Mouse (Mus musculus) heart, adult 18-20 months (tissue): ENCODE results near the gene Gm5938. TPM values are rescaled to one million over a fixed set of nuclear protein-coding genes. Genes with fewer than 3 reads are reported as not detected.

Source experiments
- DNase-seq, 2 experiments: peaks; one replicate each; pipeline ENCODE4 v3.0.0; 2021 to 2022; ENCODE audit warnings: mixed read lengths in 1 of 2
- long read RNA-seq, 2 experiments: library from polyadenylated mRNA; stranded (forward); transcript quantifications; one replicate each; pipeline ENCODE4 v2.0.0; 2021
- total RNA-seq, 2 experiments: library from RNA; stranded (reverse); gene quantifications; 2 replicates each; pipeline ENCODE4 v1.2.3; 2021

Gene Gm5938
- not detected for total RNA-seq
- long read RNA-seq, experiment 1, result 0 reads
- long read RNA-seq, experiment 2, result 0 reads

DNA sequence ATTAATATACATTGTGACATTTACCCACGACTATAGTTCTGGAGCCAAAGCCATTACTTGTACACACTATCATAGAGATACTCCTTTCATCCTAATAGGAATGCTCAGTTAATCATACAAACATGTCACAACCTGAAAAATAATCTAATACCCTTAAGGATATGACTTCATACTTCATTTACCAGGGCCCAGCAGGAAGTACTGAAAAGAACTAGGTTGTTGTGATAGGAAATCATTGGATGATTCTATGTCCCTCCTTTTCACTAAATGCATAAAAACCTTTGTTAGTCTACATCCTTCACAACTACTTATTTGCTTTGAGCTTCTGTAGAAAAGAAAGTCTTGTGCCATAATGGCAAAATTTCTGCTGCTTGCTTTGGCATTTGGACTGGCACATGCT, at the start of gene Gm5938:
Gene Gm5938, plus strand, starts transcription at position 301 of the 400 bp plus-strand sequence.
- DNase-seq, result no peak

DNA sequence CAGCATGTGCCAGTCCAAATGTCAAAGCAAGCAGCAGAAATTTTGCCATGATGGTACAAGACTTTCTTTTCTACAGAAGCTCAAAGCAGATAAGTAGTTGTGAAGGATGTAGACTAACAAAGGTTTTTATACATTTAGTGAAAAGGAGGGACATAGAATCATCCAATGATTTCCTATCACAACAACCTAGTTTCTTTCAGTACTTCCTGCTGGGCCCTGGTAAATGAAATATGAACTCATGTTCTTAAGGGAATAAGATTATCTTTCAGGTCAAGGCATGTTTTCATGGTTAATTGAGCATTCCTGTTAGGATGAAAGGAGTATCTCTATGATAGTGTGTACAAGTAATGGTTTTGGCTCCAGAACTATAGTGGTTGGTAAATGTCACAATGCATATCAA, 34.0 kb upstream of the Gm5938 start, which contains the start of gene Obp1a:
Gene Obp1a, minus strand, starts transcription at position 101 of the 400 bp plus-strand sequence.
- DNase-seq, result no peak

Other genes starting within 250 kb of the Gm5938 start
- not detected for gene 5430402E10Rik, start 200.4 kb upstream of the Gm5938 start, total RNA-seq
- not detected for gene Obp1a, start 34.1 kb upstream of the Gm5938 start, total RNA-seq
- not detected for gene Obp1b, start 61.3 kb downstream of the Gm5938 start, total RNA-seq
- gene Gm14743, start 120.5 kb downstream of the Gm5938 start, total RNA-seq, result not detected
- gene 4930480E11Rik, start 244.2 kb downstream of the Gm5938 start, total RNA-seq, result not detected